Mouse (Mus musculus) testis, adult 2 months (tissue): Measurements from ENCODE around the gene E2f4.

Source experiments
- CTCF ChIP-seq: fragments of 200-500 bp; IDR thresholded peaks from 2 replicates; pipeline ENCODE4 v1.5.1; 2012; ENCODE audit warnings: low read depth, mild to moderate bottlenecking, inconsistent platforms, low read length, moderate library complexity; ENCODE audit not compliant: control insufficient read depth, insufficient read depth, insufficient replicate concordance
- POLR2A ChIP-seq: fragments of 200-500 bp; IDR thresholded peaks from 2 replicates; pipeline ENCODE4 v1.6.1; 2012; ENCODE audit warnings: low read depth, mild to moderate bottlenecking, inconsistent platforms, low read length, moderate library complexity; ENCODE audit not compliant: control insufficient read depth

GRCm38 (mm10) chr8:105288958-105289732 lies 8.3 kb upstream of the E2f4 start:
- TF ChIP-seq CTCF (no peak), POLR2A (no peak; the same call in none of the 2 replicates)
